Mouse (Mus musculus): ENCODE results near the gene Ush2a. TPM values are rescaled to one million over a fixed set of nuclear protein-coding genes. Genes with fewer than 3 reads are reported as not detected.

Ush2a gene
- under 1 TPM in 1 of 2 experiments, not detected in 1; 0.07 TPM for total RNA-seq (2021)
- long read RNA-seq, experiment 1: 0 reads
- long read RNA-seq, experiment 2: 0 reads

- no peak for DNase-seq
These were observed at the start of gene Ush2a for GRCm38 (mm10) chr1:188261903-188262682. TSS of gene Ush2a (plus strand) at chr1:188262023.

GRCm38 (mm10) chr1:188214885-188215611, 46.8 kb upstream of the Ush2a start:
- DNase-seq: no peak

- no peak for DNase-seq
These were observed 40.5 kb upstream of the Ush2a start for GRCm38 (mm10) chr1:188221226-188221792.

GRCm38 (mm10) chr1:188233036-188233724, 28.6 kb upstream of the Ush2a start:
- no peak for DNase-seq

- no peak for DNase-seq
These were observed 23.2 kb upstream of the Ush2a start for GRCm38 (mm10) chr1:188238636-188239035.

GRCm38 (mm10) chr1:188241766-188242165, 20.1 kb upstream of the Ush2a start:
- no peak for DNase-seq

GRCm38 (mm10) chr1:188257500-188257899, 4.3 kb upstream of the Ush2a start:
- DNase-seq: no peak

- no peak for DNase-seq
These were observed 1.3 kb upstream of the Ush2a start for GRCm38 (mm10) chr1:188260259-188261107.

GRCm38 (mm10) chr1:188267127-188267722, 5.4 kb downstream of the Ush2a start:
- DNase-seq: no peak

- no peak for DNase-seq
These were observed 7.2 kb downstream of the Ush2a start for GRCm38 (mm10) chr1:188269071-188269470.

- DNase-seq: no peak
These were observed 51.5 kb downstream of the Ush2a start for GRCm38 (mm10) chr1:188313303-188313702.

GRCm38 (mm10) chr1:188316574-188316973, 54.8 kb downstream of the Ush2a start:
- no peak for DNase-seq

GRCm38 (mm10) chr1:188320204-188320603, 58.4 kb downstream of the Ush2a start:
- DNase-seq: no peak

GRCm38 (mm10) chr1:188321534-188321933, 59.7 kb downstream of the Ush2a start:
- DNase-seq: no peak

GRCm38 (mm10) chr1:188330406-188330805, 68.6 kb downstream of the Ush2a start:
- DNase-seq: no peak

GRCm38 (mm10) chr1:188333936-188334335, 72.1 kb downstream of the Ush2a start:
- no peak for DNase-seq

GRCm38 (mm10) chr1:188347762-188348161, 85.9 kb downstream of the Ush2a start:
- no peak for DNase-seq

- DNase-seq: no peak
These were observed 92.9 kb downstream of the Ush2a start for GRCm38 (mm10) chr1:188354726-188355125.

GRCm38 (mm10) chr1:188363548-188363947, 101.7 kb downstream of the Ush2a start:
- DNase-seq: peak; percentile 7

GRCm38 (mm10) chr1:188385180-188385579, 123.4 kb downstream of the Ush2a start:
- DNase-seq: no peak

- DNase-seq: no peak
These were observed 124.0 kb downstream of the Ush2a start for GRCm38 (mm10) chr1:188385733-188386261.
